Mouse (Mus musculus) limb, embryonic 13.5 days (tissue): ENCODE measurements around the gene Slc43a3. TPM values are rescaled to one million over a fixed set of nuclear protein-coding genes. Genes with fewer than 3 reads are reported as not detected.

Experiments
- ATAC-seq: fragments of 200-750 bp; cut with Nextera tagmentation; 2 replicates; pipeline ENCODE4 v1.8.0; 2017; ENCODE audit warnings: low read depth, moderate number of reproducible peaks, moderate TSS enrichment; ENCODE audit not compliant: low FRiP score
- H3K27ac ChIP-seq: fragments of 300-500 bp; sonication (generic); 2 replicates; pipeline ENCODE4 v1.5.1; 2015; ENCODE audit warnings: inconsistent platforms, mild to moderate bottlenecking, moderate library complexity
- H3K27me3 ChIP-seq: fragments of 300-500 bp; sonication (generic); 2 replicates; pipeline ENCODE4 v1.6.1; 2015; ENCODE audit warnings: mild to moderate bottlenecking, inconsistent platforms
- H3K36me3 ChIP-seq: fragments of 300-500 bp; sonication (generic); 2 replicates; pipeline ENCODE4 v1.6.1; 2015; ENCODE audit warnings: inconsistent platforms, mild to moderate bottlenecking, moderate library complexity
- H3K4me1 ChIP-seq: fragments of 300-500 bp; sonication (generic); 2 replicates; pipeline ENCODE4 v1.6.1; 2015; ENCODE audit warnings: inconsistent platforms
- H3K4me2 ChIP-seq: fragments of 300-500 bp; sonication (generic); replicated peaks from 2 replicates; pipeline ENCODE4 v1.6.1; 2015; ENCODE audit warnings: inconsistent platforms, mild to moderate bottlenecking, moderate library complexity
- H3K4me3 ChIP-seq: fragments of 300-500 bp; sonication (generic); 2 replicates; pipeline ENCODE4 v1.5.1; 2015; ENCODE audit warnings: moderate library complexity, mild to moderate bottlenecking, inconsistent platforms
- H3K9ac ChIP-seq: fragments of 300-500 bp; sonication (generic); 2 replicates; pipeline ENCODE4 v1.6.1; 2015; ENCODE audit warnings: mild to moderate bottlenecking, inconsistent platforms
- H3K9me3 ChIP-seq: fragments of 300-500 bp; sonication (generic); 2 replicates; pipeline ENCODE4 v1.6.1; 2016; ENCODE audit warnings: inconsistent platforms
- WGBS: fragments of 180-500 bp; shearing (Covaris S2); methylation state at CpG from one replicate; pipeline ENCODE4 v1.1.7; 2015; 5-methylcytosine and 5-hydroxymethylcytosine counted together
- polyA plus RNA-seq: library from polyadenylated mRNA; unstranded; fragments of >200 nt; fragmentation: Nextera tagmentation; extraction: Ambion mirVana; gene quantifications from 2 replicates; pipeline ENCODE4 v1.2.1, GENCODE M21; 2015

The Slc43a3 gene
- polyA plus RNA-seq, 1 experiment from 2014 or later: 32.8 TPM

DNA sequence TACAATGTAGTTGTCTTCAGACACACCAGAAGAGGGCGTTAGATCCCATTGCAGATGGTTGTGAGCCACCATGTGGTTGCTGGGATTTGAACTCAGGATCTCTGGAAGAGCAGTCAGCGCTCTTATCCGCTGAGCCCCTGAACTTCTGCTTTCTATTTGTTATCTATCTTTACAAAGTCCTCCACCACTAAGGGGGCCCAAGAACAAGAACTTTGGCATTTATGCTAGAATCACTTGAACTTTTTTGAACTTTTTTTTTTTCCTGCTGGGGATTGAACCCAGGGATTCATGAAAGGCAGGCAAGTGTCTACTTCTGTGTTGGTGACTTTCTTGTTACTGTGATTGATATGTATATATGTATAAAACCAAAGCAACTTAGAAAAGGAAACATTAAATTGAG, 2.9 kb downstream of the Slc43a3 start:
- H3K27ac ChIP-seq: no peak overlapping the region
- H3K9ac ChIP-seq: no peak overlapping the region
- no peak overlapping the region for H3K4me2 ChIP-seq
- H3K36me3 ChIP-seq: peaks cover 21% of the 10 kb centered on the region
- ATAC-seq: no peak
- H3K27me3 ChIP-seq: no peaks in the 10 kb centered on the region
- no peak overlapping the region for H3K4me3 ChIP-seq
- peaks cover 18% of the 10 kb centered on the region for H3K4me1 ChIP-seq
- no peaks in the 10 kb centered on the region for H3K9me3 ChIP-seq
- WGBS: 95% methylated on average over 3 of the region's 3 CpGs

DNA sequence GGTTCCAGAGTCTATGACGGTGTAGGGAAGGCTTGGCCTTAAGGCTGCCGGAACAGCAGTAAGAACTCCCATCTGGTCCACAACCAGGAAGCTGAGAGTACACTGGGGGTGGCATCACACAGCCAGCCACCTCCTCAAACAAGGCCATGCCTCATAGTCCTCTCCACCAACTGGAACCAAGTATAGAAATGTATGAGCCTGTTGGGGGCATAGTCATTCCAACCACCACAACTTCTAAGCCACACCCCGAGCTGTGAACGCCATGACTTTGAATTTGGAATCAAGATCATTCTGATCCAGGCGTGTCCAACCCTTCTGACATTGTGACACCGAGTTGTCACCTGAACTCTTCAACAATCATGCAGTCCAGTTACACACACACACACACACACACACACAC, 3.3 kb downstream of the Slc43a3 start:
- WGBS: 90% methylated on average over 6 of the region's 6 CpGs
- H3K9me3 ChIP-seq: no peaks in the 10 kb centered on the region
- peaks cover 25% of the 10 kb centered on the region for H3K36me3 ChIP-seq
- H3K4me2 ChIP-seq: no peak overlapping the region
- H3K4me1 ChIP-seq: peaks cover 18% of the 10 kb centered on the region
- no peak overlapping the region for H3K27ac ChIP-seq
- no peak overlapping the region for H3K4me3 ChIP-seq
- H3K27me3 ChIP-seq: no peaks in the 10 kb centered on the region
- ATAC-seq: no peak
- no peak overlapping the region for H3K9ac ChIP-seq

DNA sequence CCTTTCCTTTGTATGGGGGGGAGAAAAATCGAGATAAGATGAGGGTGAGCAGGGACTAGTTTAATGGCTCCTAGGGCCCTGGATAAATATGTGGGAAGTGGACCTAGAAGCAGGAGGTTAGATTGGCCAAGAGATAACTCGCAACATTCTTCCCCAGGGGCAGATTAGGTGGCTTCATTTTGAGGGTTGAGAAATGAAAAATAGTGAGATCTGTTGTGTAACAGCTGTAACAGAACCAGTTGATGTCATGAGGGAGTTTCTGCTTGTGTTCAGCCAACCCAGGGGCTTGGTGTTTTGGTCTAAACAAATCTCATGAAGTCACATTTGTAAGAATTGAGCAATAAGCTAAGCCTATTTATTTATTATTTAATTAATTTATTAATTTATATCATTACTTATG, 5.0 kb downstream of the Slc43a3 start:
- H3K9ac ChIP-seq: no peak overlapping the region
- ATAC-seq: no peak
- 90% methylated on average over 2 of the region's 2 CpGs for WGBS
- peaks cover 18% of the 10 kb centered on the region for H3K4me1 ChIP-seq
- H3K4me3 ChIP-seq: no peak overlapping the region
- no peaks in the 10 kb centered on the region for H3K27me3 ChIP-seq
- H3K27ac ChIP-seq: no peak overlapping the region
- no peak overlapping the region for H3K4me2 ChIP-seq
- no peaks in the 10 kb centered on the region for H3K9me3 ChIP-seq
- H3K36me3 ChIP-seq: peaks cover 40% of the 10 kb centered on the region

DNA sequence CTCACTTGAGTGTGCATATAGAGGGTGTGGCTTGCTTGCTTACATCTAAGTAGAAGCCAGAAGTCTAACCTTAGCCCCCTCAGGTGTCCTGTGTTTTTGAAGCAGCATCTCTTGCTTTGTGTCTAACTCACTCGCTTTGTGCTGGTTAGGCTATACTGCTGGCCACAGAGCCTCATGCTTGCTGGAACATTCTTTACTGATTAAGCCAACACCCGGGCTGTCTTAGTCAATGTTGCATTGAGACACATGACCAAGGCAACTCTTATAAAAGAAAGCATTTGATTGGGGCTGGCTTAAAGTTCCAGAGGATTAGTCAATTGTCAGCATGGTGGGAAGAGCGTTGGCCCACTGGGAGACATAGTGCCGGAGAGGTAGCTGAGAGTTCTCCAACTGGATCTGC, 5.4 kb downstream of the Slc43a3 start:
- H3K36me3 ChIP-seq: peaks cover 45% of the 10 kb centered on the region
- WGBS: 90% methylated on average over 4 of the region's 4 CpGs
- H3K4me1 ChIP-seq: peaks cover 18% of the 10 kb centered on the region

DNA sequence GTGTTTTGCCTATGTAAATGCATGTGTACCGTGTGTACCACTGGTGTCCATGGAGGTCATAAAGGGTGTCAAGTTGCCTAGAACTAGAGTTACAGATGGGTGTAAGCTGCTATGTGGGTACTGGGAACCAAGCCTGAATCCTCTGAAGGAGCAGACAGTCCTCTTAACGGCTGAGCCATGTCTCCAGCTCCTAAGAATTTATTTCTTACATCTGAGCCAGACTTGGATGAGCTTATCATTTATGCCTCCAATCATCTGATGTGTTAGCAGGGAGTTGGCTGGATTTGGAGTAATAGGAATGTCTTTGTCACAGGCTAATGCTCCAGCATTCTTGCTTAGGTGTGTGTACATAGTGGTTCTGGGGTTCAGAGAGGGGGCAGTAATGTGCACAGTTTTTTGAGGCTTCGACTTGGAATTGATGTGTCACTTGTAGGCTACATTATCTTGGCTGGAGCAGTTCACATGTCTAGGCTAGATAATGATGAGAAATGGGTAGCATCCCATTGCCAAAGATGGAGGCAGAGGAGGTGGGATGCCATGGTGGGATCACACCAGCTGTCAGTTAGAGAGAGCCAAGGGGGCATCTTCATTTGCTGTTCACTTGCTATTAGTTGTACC, 10.9 kb downstream of the Slc43a3 start:
- no peak overlapping the region for H3K4me2 ChIP-seq
- 93% methylated on average over 3 of the region's 3 CpGs for WGBS

More for the DNA sequence above, 5.4 kb downstream of the Slc43a3 start:
- H3K9me3 ChIP-seq: no peaks in the 10 kb centered on the region
- no peak overlapping the region for H3K9ac ChIP-seq
- no peak overlapping the region for H3K27ac ChIP-seq
- no peak for ATAC-seq
- no peak overlapping the region for H3K4me2 ChIP-seq
- H3K27me3 ChIP-seq: no peaks in the 10 kb centered on the region
- no peak overlapping the region for H3K4me3 ChIP-seq

DNA sequence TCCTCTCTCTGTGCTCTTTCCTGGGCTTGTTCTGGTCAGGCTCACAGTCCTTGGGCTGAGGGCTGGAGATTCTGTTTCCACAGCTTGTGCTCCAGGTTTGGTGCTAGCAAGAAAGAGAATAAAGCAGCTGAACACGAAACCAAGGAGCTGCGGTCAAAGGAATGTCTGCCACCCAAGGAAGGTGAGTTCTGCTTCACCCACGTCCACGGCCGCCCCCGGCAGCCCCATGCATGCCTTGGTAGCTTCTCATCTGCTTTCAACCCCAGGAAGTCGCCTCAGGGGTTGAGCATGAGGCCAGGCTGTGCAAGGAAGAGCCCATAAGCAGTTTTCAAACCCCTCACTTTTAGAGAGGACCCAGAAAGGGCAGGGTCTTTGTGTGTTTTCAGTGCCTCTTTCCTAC, 11.9 kb downstream of the Slc43a3 start:
- H3K36me3 ChIP-seq: peaks cover 90% of the 10 kb centered on the region
- H3K9me3 ChIP-seq: no peaks in the 10 kb centered on the region
- no peak overlapping the region for H3K9ac ChIP-seq
- H3K4me2 ChIP-seq: no peak overlapping the region
- no peaks in the 10 kb centered on the region for H3K27me3 ChIP-seq
- H3K4me3 ChIP-seq: no peak overlapping the region
- no peak for ATAC-seq
- no peaks in the 10 kb centered on the region for H3K4me1 ChIP-seq
- WGBS: 84% methylated on average over 7 of the region's 7 CpGs
- H3K27ac ChIP-seq: no peak overlapping the region

More for the DNA sequence above, 10.9 kb downstream of the Slc43a3 start:
- Histone ChIP-seq H3K27me3 (no peaks in the 10 kb centered on the region), H3K27ac (no peak overlapping the region), H3K9ac (no peak overlapping the region), H3K36me3 (peaks cover 82% of the 10 kb centered on the region), H3K4me1 (no peaks in the 10 kb centered on the region), H3K4me3 (no peak overlapping the region), H3K9me3 (no peaks in the 10 kb centered on the region)
- no peak for ATAC-seq

DNA sequence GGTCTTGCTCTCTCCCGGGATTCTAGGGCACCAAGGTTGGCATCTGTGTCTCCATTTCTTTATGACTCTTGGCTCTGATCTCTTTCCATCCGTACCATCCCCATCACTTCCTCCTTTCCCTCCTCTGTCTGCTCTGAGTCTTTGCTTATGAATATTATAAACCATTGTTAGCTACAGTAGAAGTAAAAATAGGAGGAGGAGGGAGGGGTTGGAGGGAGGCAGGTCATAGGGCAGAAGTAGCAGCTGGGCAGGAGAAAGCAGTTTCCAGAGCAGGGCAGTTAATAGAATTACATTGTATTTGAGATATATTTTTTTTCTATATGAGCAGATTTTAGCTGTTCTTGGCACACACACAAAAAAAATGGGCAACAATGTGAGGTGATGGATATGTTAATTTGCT, 12.3 kb downstream of the Slc43a3 start:
- no peak for ATAC-seq
- Histone ChIP-seq H3K27me3 (no peaks in the 10 kb centered on the region), H3K9me3 (no peaks in the 10 kb centered on the region), H3K4me3 (no peak overlapping the region), H3K4me2 (no peak overlapping the region), H3K9ac (no peak overlapping the region), H3K36me3 (peaks cover 95% of the 10 kb centered on the region), H3K4me1 (no peaks in the 10 kb centered on the region), H3K27ac (no peak overlapping the region)
- WGBS: 89% methylated on average over 2 of the region's 2 CpGs

DNA sequence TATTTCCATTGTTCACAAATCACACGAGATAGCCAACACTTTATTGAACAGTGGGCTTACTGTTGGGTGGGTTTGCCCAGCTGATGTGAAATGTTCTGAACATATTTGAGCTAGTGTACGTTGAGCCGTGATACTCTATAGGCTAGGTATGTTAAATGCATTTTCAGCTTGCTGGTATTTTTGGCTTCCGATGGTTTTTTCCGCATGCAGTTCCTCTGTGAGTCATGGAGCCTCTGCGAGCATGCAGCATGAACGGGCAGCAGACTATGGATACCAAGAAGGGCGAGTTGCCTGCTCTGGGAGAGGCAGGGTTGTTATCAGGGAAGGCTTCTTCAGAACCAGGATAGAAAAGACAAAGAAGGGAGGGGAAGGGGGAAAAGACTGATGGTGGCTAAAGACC, 14.6 kb downstream of the Slc43a3 start:
- no peak overlapping the region for H3K27ac ChIP-seq
- 89% methylated on average over 8 of the region's 8 CpGs for WGBS

DNA sequence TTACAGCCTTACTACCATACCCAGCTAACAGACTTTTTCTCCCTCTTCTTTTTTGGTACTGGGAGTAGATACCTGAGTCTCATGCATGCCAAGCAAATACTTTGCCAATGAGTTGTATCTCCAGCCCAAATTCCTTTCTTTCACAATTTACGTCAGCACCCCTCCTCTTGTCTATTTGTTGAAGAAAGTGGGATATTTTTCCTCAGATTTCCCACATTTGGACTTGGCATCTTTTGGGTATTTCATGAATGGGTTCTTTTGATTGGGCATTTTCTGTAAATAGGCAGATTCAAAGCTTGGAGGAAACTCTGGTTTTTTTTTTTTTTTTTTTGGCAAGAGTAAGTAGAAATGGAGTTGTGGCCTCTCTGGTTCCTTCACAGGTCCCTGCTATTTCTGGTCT, 15.9 kb downstream of the Slc43a3 start:
- Histone ChIP-seq H3K4me2 (no peak overlapping the region), H3K9me3 (no peaks in the 10 kb centered on the region), H3K4me1 (no peaks in the 10 kb centered on the region), H3K27me3 (no peaks in the 10 kb centered on the region), H3K36me3 (peaks cover 85% of the 10 kb centered on the region), H3K4me3 (no peak overlapping the region), H3K27ac (no peak overlapping the region), H3K9ac (no peak overlapping the region)
- ATAC-seq: no peak
- 93% methylated on average over 1 of the region's 1 CpGs for WGBS

More for the DNA sequence above, 14.6 kb downstream of the Slc43a3 start:
- H3K9me3 ChIP-seq: no peaks in the 10 kb centered on the region
- H3K36me3 ChIP-seq: peaks cover 89% of the 10 kb centered on the region
- H3K4me1 ChIP-seq: no peaks in the 10 kb centered on the region
- H3K4me3 ChIP-seq: no peak overlapping the region
- no peak for ATAC-seq
- H3K9ac ChIP-seq: no peak overlapping the region
- H3K27me3 ChIP-seq: no peaks in the 10 kb centered on the region
- H3K4me2 ChIP-seq: no peak overlapping the region

DNA sequence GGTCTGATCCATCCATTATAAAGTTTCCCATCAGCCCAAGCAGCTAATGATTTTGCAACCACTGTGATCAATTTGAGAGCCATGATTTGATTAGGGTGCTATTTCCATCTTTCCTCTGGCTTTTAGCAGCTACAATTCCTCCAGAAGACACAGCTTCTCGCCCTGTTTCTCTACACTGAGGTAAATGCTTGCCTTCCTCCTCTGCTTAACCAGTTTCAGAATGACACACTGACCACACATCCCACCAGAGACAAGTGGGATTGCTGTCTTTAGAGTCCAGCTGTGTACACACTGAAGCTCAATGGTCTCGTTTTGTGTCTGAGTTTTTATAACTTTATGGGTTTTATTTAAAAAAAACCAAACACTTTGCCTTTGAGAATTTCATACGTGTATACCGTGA, 16.3 kb downstream of the Slc43a3 start:
- Histone ChIP-seq H3K27me3 (no peaks in the 10 kb centered on the region), H3K4me2 (no peak overlapping the region), H3K9me3 (no peaks in the 10 kb centered on the region), H3K4me3 (no peak overlapping the region), H3K27ac (no peak overlapping the region), H3K4me1 (no peaks in the 10 kb centered on the region), H3K36me3 (peaks cover 85% of the 10 kb centered on the region), H3K9ac (no peak overlapping the region)
- no peak for ATAC-seq
- WGBS: 79% methylated on average over 4 of the region's 4 CpGs

DNA sequence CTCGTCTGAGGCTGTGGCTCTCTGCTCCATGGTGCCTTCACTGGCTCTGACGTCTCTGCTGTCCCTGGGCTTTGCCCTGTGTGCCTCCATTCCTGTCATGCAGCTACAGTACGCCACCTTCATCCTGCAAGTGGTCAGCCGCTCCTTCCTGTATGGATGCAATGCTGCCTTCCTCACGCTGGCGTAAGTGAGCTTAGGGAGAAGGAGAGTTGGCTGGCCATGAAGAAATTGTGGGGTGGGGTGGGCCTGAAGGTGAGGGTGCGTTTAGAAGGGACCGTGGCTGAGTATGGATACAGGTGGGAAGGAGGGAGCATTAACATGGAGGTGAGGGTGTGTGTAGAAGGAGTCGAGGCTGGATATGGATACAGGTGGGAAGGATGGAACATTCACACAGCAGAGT, 19.1 kb downstream of the Slc43a3 start:
- no peaks in the 10 kb centered on the region for H3K4me1 ChIP-seq
- no peak overlapping the region for H3K27ac ChIP-seq
- no peaks in the 10 kb centered on the region for H3K27me3 ChIP-seq
- no peak overlapping the region for H3K9ac ChIP-seq
- WGBS: 90% methylated on average over 9 of the region's 9 CpGs
- H3K36me3 ChIP-seq: peaks cover 73% of the 10 kb centered on the region
- H3K9me3 ChIP-seq: no peaks in the 10 kb centered on the region
- H3K4me3 ChIP-seq: no peak overlapping the region
- no peak overlapping the region for H3K4me2 ChIP-seq
- no peak for ATAC-seq

DNA sequence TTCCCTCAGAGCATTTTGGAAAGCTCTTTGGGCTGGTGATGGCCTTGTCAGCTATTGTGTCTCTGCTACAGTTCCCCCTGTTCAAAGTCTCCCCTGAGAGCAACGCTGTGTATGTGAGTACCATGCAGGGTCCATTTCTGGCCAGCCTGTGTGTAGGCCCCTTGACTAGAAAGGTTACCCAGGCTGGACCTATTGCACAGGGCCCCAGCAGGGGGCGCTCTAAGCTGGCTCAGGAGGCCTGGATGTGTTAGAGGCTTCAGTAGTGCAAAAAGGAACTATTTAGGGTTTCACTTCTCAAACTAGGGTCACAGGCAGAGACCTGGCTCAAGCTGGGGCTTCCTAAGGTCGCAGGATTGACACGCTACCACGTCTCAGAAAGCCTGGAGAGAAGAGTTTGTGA, 19.9 kb downstream of the Slc43a3 start:
- no peaks in the 10 kb centered on the region for H3K9me3 ChIP-seq
- peaks cover 65% of the 10 kb centered on the region for H3K36me3 ChIP-seq
- H3K27me3 ChIP-seq: no peaks in the 10 kb centered on the region

DNA sequence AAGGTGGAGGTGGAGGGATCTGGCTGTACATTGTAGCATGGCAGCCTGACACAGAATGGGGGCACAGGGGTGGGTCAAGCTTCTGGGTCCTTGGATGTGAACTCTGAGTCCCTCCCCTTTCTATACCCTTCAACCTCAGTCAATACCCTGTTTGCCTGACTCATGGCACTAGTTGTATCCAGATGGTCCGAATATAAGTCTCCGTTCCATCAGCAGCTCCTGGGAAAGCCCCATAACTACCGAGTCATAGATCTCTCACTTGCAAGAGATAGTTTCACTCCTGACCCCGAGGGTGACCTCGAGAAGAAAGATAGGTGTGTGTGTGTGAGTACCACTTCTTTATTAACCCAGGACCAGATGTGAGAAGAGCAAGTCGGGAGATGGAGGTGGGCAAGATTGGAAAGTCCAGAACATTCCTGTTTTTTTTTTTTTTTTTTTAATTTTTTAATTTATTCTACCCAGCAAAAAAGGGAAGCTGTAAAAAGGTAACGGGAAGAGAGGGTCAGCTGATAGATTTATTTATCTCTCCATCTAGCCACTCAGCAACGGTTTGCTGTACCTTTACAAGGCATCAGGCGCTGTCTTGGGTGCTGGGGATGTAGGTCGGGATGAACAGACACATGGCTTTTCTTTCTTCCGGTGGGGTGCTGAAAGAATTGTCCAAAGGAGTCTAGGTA, 22.3 kb downstream of the Slc43a3 start:
- Histone ChIP-seq H3K4me1 (no peaks in the 10 kb centered on the region), H3K9ac (no peak overlapping the region), H3K9me3 (no peaks in the 10 kb centered on the region), H3K27me3 (no peaks in the 10 kb centered on the region), H3K4me3 (no peak overlapping the region), H3K36me3 (peaks cover 42% of the 10 kb centered on the region), H3K27ac (no peak overlapping the region), H3K4me2 (no peak overlapping the region)
- ATAC-seq: no peak
- 88% methylated on average over 11 of the region's 11 CpGs for WGBS

More for the DNA sequence above, 19.9 kb downstream of the Slc43a3 start:
- H3K4me2 ChIP-seq: no peak overlapping the region
- H3K27ac ChIP-seq: no peak overlapping the region
- no peak; the same call in 1 of the 2 replicates for ATAC-seq
- WGBS: 59% methylated on average over 5 of the region's 5 CpGs
- H3K4me3 ChIP-seq: no peak overlapping the region
- no peak overlapping the region for H3K9ac ChIP-seq
- no peaks in the 10 kb centered on the region for H3K4me1 ChIP-seq
